Mouse (Mus musculus) intestine, postnatal 0 days (tissue): Measurements from ENCODE around the gene Vps13d. TPM values are rescaled to one million over a fixed set of nuclear protein-coding genes. Genes with fewer than 3 reads are reported as not detected.
A peak's percentile ranks its signal among the peaks of the same experiment; 100 is the strongest.

Experiments used
- ATAC-seq: fragments of 200-750 bp; cut with Nextera tagmentation; 2 replicates; pipeline ENCODE4 v1.8.0; 2017; ENCODE audit warnings: mild to moderate bottlenecking, moderate TSS enrichment, moderate library complexity
- H3K27ac ChIP-seq: fragments of 300-500 bp; sonication (generic); 2 replicates; pipeline ENCODE4 v1.5.1; 2014; ENCODE audit warnings: mild to moderate bottlenecking, low read depth, low read length, moderate library complexity
- H3K27me3 ChIP-seq: fragments of 300-500 bp; sonication (generic); replicated peaks from 2 replicates; pipeline ENCODE4 v1.6.1; 2014; ENCODE audit warnings: low read length, mixed read lengths; ENCODE audit not compliant: control insufficient read depth, insufficient read depth
- H3K36me3 ChIP-seq: fragments of 300-500 bp; sonication (generic); 2 replicates; pipeline ENCODE4 v1.6.1; 2014; ENCODE audit warnings: mild to moderate bottlenecking, moderate library complexity; ENCODE audit not compliant: control insufficient read depth, insufficient read depth
- H3K4me1 ChIP-seq: fragments of 300-500 bp; sonication (generic); replicated peaks from 2 replicates; pipeline ENCODE4 v1.6.1; 2014; ENCODE audit warnings: antibody characterized with exemption, low read length, mixed read lengths; ENCODE audit not compliant: control insufficient read depth, insufficient read depth
- H3K4me2 ChIP-seq: fragments of 300-500 bp; sonication (generic); replicated peaks from 2 replicates; pipeline ENCODE4 v1.6.1; 2014; ENCODE audit warnings: low read depth, mild to moderate bottlenecking, moderate library complexity
- H3K4me3 ChIP-seq: fragments of 300-500 bp; sonication (generic); 2 replicates; pipeline ENCODE4 v1.5.1; 2014; ENCODE audit warnings: low read depth, low read length
- H3K9ac ChIP-seq: fragments of 300-500 bp; sonication (generic); 2 replicates; pipeline ENCODE4 v1.6.1; 2014; ENCODE audit warnings: mild to moderate bottlenecking, low read depth, low read length
- H3K9me3 ChIP-seq: fragments of 300-500 bp; sonication (generic); 2 replicates; pipeline ENCODE4 v1.6.1; 2016; ENCODE audit warnings: mixed run types; ENCODE audit not compliant: control insufficient read depth
- CTCF ChIP-seq: sonication (generic); IDR thresholded peaks from 2 replicates; pipeline ENCODE4 v1.5.1; 2016; ENCODE audit warnings: low read depth, mild to moderate bottlenecking, control low read depth, antibody characterized with exemption, moderate library complexity
- WGBS: fragments of 180-500 bp; shearing (Covaris S2); extraction: QIAGEN DNeasy Blood & Tissue Kit; methylation state at CpG from one replicate; pipeline ENCODE4 v1.1.7; 2014; 5-methylcytosine and 5-hydroxymethylcytosine counted together
- polyA plus RNA-seq: library from polyadenylated mRNA; unstranded; fragments of >200 nt; fragmentation: Nextera tagmentation; extraction: Ambion mirVana; gene quantifications from 2 replicates; pipeline ENCODE4 v1.2.1, GENCODE M21; 2015

Gene Vps13d
- polyA plus RNA-seq, 1 experiment from 2014 or later = 14.8 TPM

DNA sequence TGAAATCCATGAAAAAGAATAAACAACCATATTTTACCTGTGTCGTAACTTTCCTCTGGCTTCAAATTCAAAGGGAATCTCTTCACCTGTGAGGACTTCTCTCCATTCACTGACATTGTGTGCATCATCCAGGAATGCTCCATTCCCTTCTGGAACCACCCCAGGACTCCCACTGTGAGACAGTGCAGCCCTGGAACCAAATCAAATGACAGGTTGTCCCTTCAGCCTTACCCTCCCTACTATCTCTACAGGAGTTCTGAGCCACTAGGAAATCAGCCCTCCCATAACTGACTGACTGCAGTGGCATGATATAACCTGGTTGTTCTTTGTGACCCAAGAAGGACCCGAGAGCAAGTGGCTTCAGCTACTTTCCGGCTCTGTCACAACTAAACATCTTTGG, 96.8 kb downstream of the Vps13d start:
- no peak overlapping the region for H3K27ac ChIP-seq
- no peaks in the 10 kb centered on the region for H3K9me3 ChIP-seq
- H3K36me3 ChIP-seq = peaks cover 86% of the 10 kb centered on the region
- ATAC-seq = no peak
- TF ChIP-seq CTCF = no peak
- 94% methylated on average over 3 of the region's 3 CpGs for WGBS
- no peak overlapping the region for H3K4me2 ChIP-seq
- H3K27me3 ChIP-seq = no peaks in the 10 kb centered on the region
- no peaks in the 10 kb centered on the region for H3K4me1 ChIP-seq
- H3K9ac ChIP-seq = no peak overlapping the region
- H3K4me3 ChIP-seq = no peak overlapping the region

DNA sequence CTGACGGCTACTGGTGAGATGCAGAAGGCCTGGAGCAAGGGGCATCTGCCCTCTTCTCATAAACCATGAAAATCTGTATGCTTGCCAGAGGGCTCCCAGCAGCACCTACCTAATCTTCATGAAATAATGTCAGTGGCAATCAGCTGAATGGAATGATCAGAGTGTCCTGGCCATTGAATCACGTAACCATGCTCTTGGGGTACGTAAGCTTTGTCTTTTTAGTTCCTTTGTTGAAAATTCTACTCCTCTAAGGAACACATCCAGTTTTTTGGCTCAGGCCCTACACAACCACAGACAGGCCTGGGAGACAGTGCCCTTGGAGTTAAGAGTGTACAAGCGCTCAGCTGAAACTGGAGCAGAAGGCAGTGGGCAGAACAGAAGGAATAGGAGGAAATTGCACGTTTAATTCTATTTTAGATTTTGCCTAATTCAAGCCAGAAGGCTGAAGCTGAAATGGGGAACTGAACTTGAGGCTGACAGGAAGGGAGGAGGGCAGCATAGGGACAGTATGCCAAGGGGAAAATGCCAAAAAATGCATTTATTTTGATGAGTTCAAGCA, 98.2 kb downstream of the Vps13d start:
- 86% methylated on average over 5 of the region's 5 CpGs for WGBS

DNA sequence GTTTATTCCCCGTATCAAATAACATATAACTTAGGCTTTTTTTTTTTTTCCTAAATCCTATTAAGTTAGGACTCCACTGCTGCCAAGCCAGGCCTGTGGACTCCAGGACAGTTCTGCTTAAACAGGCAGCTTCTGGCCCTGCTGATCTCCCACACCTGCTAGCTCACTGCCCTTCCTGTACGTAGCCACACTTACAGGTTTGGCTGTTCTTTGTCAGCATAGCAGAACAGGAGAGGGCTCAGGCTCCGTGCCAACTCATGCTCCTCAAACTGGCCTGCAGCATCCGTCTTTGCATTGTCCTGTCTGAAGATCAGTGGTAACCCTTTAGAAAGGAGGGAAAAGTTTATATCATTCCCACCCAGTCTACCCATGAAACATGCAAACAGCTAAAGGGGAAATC, 108.3 kb downstream of the Vps13d start:
- Histone ChIP-seq H3K4me1 (no peaks in the 10 kb centered on the region), H3K27me3 (no peaks in the 10 kb centered on the region), H3K27ac (no peak overlapping the region), H3K36me3 (peaks cover 77% of the 10 kb centered on the region), H3K4me2 (no peak overlapping the region), H3K9ac (no peak overlapping the region), H3K9me3 (no peaks in the 10 kb centered on the region), H3K4me3 (no peak overlapping the region)
- ATAC-seq = no peak
- TF ChIP-seq CTCF = no peak
- WGBS = 80% methylated on average over 4 of the region's 4 CpGs

More for the DNA sequence above, 98.2 kb downstream of the Vps13d start:
- Histone ChIP-seq H3K27ac (no peak overlapping the region), H3K36me3 (peaks cover 83% of the 10 kb centered on the region), H3K27me3 (no peaks in the 10 kb centered on the region), H3K4me1 (no peaks in the 10 kb centered on the region), H3K4me3 (no peak overlapping the region), H3K4me2 (no peak overlapping the region), H3K9ac (no peak overlapping the region), H3K9me3 (no peaks in the 10 kb centered on the region)
- no peak for TF ChIP-seq CTCF
- no peak for ATAC-seq

DNA sequence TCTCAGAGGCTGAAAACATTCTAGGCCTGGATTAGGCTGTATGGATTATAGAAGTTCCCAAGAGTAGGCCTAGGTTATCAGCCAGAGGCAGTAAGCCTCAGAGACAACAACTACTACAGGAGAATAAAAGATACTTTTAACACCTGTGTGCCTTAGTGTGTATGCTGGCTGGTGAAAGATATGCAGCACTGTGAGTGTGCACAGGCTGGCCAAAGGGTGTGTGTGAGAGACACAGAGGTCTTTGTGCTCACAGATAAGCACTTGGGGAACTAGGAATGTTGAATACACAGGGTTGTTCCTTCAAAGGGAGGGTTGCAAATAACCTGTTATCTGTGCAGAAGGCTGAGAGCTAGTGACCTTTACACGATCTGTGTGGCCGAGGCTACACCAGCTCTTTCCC, 115.5 kb downstream of the Vps13d start:
- Histone ChIP-seq H3K4me1 (no peaks in the 10 kb centered on the region), H3K27me3 (no peaks in the 10 kb centered on the region), H3K27ac (peak overlapping the region; percentile 51; the same call in 1 of the 2 replicates), H3K4me2 (no peak overlapping the region), H3K36me3 (peaks cover 66% of the 10 kb centered on the region), H3K9ac (no peak overlapping the region), H3K9me3 (no peaks in the 10 kb centered on the region), H3K4me3 (no peak overlapping the region)
- TF ChIP-seq CTCF = no peak
- ATAC-seq = peak; percentile 78
- 34% methylated on average over 2 of the region's 2 CpGs for WGBS

DNA sequence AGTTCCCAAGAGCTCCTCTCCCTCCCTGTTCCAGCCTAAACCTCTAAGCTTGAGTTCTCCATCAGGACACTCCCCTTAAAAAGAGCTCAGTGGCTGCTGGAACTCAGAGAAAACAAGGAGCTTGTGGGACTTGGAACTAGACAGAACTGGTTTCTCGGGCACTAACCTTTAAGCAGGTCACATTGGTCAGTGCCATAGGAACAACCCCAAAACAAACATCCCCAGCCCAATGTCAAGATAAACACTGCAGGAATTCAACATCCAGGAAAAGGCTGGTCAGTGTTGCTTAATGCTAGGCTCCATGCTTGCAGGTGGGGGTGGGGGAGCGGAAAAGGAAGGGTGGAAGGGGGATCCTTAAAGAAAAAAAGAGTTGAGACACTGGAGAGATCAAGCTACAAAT, 120.5 kb downstream of the Vps13d start:
- Histone ChIP-seq H3K4me2 (no peak overlapping the region), H3K27ac (no peak overlapping the region), H3K9me3 (no peaks in the 10 kb centered on the region), H3K4me3 (no peak overlapping the region), H3K27me3 (no peaks in the 10 kb centered on the region), H3K4me1 (no peaks in the 10 kb centered on the region), H3K9ac (no peak overlapping the region), H3K36me3 (peaks cover 79% of the 10 kb centered on the region)
- no peak for TF ChIP-seq CTCF
- ATAC-seq = no peak
- 61% methylated on average over 2 of the region's 2 CpGs for WGBS

DNA sequence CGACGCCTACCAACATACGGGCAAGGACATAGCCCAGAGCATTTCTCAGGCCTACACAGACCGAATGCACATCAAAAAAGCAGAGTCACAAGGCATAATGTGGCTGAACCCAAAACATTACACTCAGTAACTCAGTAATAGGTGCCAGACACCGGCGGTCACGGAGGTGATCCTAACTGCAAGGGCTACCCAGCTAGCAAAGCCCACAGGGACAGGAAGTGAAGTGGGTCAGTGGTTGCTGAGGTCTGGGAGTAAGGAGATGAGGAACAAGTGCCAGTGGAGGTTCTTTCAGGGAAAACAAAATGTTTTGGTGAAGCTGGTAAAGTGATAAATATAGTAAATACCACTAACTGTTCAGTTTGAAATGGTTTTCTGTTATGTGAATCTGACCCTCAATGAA, 121.1 kb downstream of the Vps13d start:
- Histone ChIP-seq H3K27ac (no peak overlapping the region), H3K36me3 (peaks cover 80% of the 10 kb centered on the region)

DNA sequence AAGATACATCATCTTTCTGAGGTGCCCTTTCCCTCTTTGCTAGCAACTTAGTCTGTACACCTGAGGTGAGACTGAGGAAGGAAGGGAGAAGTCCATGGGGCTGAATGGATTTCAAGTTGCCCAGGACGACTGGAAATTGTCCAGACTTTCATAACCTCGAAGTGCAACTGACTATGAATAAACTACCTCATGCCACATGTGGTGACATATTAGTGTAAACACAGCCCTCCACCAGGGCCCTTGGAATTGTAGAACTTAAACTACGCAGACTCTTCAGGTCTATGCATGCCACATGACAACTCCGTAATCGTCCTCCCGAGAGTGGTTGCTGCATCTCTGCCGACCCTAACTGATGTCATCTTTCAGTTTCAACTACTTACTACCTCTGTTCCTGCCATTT, 122.9 kb downstream of the Vps13d start:
- no peak overlapping the region for H3K4me3 ChIP-seq
- H3K9ac ChIP-seq = no peak overlapping the region
- ATAC-seq = no peak
- 79% methylated on average over 7 of the region's 7 CpGs for WGBS
- TF ChIP-seq CTCF = no peak
- H3K27ac ChIP-seq = no peak overlapping the region
- H3K4me1 ChIP-seq = no peaks in the 10 kb centered on the region
- no peaks in the 10 kb centered on the region for H3K27me3 ChIP-seq
- no peaks in the 10 kb centered on the region for H3K9me3 ChIP-seq
- H3K4me2 ChIP-seq = no peak overlapping the region
- peaks cover 77% of the 10 kb centered on the region for H3K36me3 ChIP-seq

More for the DNA sequence above, 121.1 kb downstream of the Vps13d start:
- Histone ChIP-seq H3K9me3 (no peaks in the 10 kb centered on the region), H3K4me3 (no peak overlapping the region), H3K9ac (no peak overlapping the region), H3K4me2 (no peak overlapping the region), H3K27me3 (no peaks in the 10 kb centered on the region), H3K4me1 (no peaks in the 10 kb centered on the region)
- no peak for ATAC-seq
- no peak for TF ChIP-seq CTCF
- 92% methylated on average over 7 of the region's 7 CpGs for WGBS
